Mouse (Mus musculus): ENCODE measurements around the gene Med22. TPM values are rescaled to one million over a fixed set of nuclear protein-coding genes. Genes with fewer than 3 reads are reported as not detected.
A peak's percentile ranks its signal among the peaks of the same experiment; 100 is the strongest.

Gene Med22
- polyA plus RNA-seq, 1 experiment from 2014 or later = 38.6 TPM

DNA sequence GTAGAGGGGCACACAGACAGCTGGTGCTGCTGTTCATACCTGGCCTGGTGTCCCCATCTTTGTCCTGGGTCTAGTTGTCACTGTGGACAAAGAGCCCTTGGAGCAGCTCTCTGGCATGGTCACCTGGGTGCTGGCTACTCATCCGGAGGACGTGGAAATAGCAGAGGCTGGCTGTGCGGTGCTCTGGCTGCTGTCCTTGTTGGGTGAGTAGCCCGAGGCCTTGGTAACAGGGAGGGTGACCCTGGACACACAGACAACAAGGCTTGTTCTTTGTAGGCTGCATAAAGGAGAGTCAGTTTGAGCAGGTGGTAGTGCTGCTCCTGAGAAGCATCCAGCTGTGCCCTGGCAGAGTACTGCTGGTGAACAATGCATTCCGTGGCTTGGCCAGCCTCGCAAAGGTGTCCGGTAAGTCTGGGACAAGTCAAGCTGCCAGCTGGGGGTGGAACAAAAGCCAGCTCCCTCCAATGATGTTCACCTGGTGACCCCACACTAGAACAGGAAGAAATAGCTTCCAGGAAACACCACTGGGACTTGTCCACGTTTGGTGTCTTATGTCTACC is 40.9 kb upstream of the Med22 start:
- ATAC-seq (replicated peaks; ENCODE audit: low FRiP score, low read depth) (no peak), DNase-seq (ENCODE audit: low spot score) (no peak)
- no peaks in the 10 kb centered on the region for H3K27me3 ChIP-seq (ENCODE audit: insufficient read depth, low read length)
- no peak overlapping the region for H3K9ac ChIP-seq (ENCODE audit: low read depth, low read length)
- no peaks in the 10 kb centered on the region for H3K9me3 ChIP-seq (replicated peaks; ENCODE audit: low read length)
- no peak overlapping the region for H3K27ac ChIP-seq
- no peak overlapping the region for H3K4me3 ChIP-seq (replicated peaks; ENCODE audit: low read depth, low read length)
- TF ChIP-seq CTCF (IDR thresholded peaks at IDR 0.05; ENCODE audit: low read depth) = no peak
- 83% methylated on average over 8 of the region's 8 CpGs for WGBS
- no peaks in the 10 kb centered on the region for H3K4me1 ChIP-seq (replicated peaks; ENCODE audit: insufficient read depth, low read length)
- peaks cover 43% of the 10 kb centered on the region for H3K36me3 ChIP-seq (ENCODE audit: insufficient read depth, low read length)
- H3K4me2 ChIP-seq (ENCODE audit: low read length) = no peak overlapping the region

- no peaks in the 10 kb centered on the region for H3K4me1 ChIP-seq (replicated peaks; ENCODE audit: insufficient read depth, low read length)
- H3K9ac ChIP-seq (ENCODE audit: low read depth, low read length) = no peak overlapping the region
- no peak overlapping the region for H3K4me2 ChIP-seq (ENCODE audit: low read length)
- H3K4me3 ChIP-seq (replicated peaks; ENCODE audit: low read depth, low read length) = no peak overlapping the region
- peaks cover 34% of the 10 kb centered on the region for H3K36me3 ChIP-seq (ENCODE audit: insufficient read depth, low read length)
- ATAC-seq (replicated peaks; ENCODE audit: low FRiP score, low read depth) = no peak
- 80% methylated on average over 2 of the region's 2 CpGs for WGBS
- H3K27me3 ChIP-seq (ENCODE audit: insufficient read depth, low read length) = no peaks in the 10 kb centered on the region
- H3K9me3 ChIP-seq (replicated peaks; ENCODE audit: low read length) = no peaks in the 10 kb centered on the region
- no peak overlapping the region for H3K27ac ChIP-seq
- no peak for TF ChIP-seq CTCF (IDR thresholded peaks at IDR 0.05; ENCODE audit: low read depth)
- DNase-seq (ENCODE audit: low spot score) = no peak
These were observed 39.9 kb upstream of the Med22 start for GRCm38 (mm10) chr2:26950411-26950810.

DNA sequence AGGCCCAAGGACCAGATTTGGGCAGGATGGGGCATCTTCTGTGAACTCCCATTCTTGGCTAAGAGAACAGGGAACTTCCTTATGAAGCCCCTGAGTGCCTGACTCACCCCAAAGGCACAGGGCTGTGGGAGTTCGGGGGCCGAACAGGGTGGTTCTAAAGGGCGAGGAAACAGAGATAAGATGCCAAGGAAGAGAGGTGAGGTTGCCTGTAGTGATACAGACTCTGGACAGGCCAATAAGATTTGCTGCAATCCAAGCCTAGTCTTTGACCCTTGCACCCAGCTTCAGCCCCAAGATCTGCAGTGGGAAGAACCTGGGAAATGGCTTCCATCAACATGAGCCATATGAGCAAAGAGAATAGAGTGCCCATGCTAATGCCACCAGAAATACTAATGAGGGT is 32.8 kb upstream of the Med22 start:
- Histone ChIP-seq H3K27ac (no peak overlapping the region), H3K36me3 (ENCODE audit: insufficient read depth, low read length) (no peaks in the 10 kb centered on the region), H3K9me3 (replicated peaks; ENCODE audit: low read length) (no peaks in the 10 kb centered on the region), H3K4me1 (replicated peaks; ENCODE audit: insufficient read depth, low read length) (no peaks in the 10 kb centered on the region), H3K4me2 (ENCODE audit: low read length) (no peak overlapping the region), H3K27me3 (ENCODE audit: insufficient read depth, low read length) (no peaks in the 10 kb centered on the region), H3K4me3 (replicated peaks; ENCODE audit: low read depth, low read length) (no peak overlapping the region), H3K9ac (ENCODE audit: low read depth, low read length) (no peak overlapping the region)
- 75% methylated on average over 3 of the region's 3 CpGs for WGBS
- no peak for ATAC-seq (replicated peaks; ENCODE audit: low FRiP score, low read depth)
- no peak for DNase-seq (ENCODE audit: low spot score)
- TF ChIP-seq CTCF (IDR thresholded peaks at IDR 0.05; ENCODE audit: low read depth) = no peak

DNA sequence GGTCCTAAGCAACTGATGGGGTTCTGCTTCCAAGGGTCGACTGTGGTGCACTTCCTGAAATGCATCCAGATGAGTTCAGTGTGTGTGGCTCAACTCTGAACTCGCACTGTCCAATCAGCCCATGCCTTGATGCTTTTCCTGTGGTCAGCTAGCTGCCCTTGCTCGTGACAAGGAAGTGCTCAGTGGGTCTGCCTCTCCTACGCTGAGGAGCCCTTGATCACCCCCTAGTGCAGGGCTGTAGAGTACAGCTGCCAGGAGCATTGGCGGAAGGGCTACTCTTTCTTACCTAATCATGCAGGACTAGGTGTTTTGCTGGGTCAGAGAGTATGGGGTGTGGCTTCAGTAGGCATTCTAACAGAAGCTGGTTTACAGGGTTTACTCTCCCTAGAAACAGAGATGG is 31.1 kb upstream of the Med22 start:
- 36% methylated on average over 5 of the region's 5 CpGs for WGBS
- peak; percentile 77 for ATAC-seq (replicated peaks; ENCODE audit: low FRiP score, low read depth)

DNA sequence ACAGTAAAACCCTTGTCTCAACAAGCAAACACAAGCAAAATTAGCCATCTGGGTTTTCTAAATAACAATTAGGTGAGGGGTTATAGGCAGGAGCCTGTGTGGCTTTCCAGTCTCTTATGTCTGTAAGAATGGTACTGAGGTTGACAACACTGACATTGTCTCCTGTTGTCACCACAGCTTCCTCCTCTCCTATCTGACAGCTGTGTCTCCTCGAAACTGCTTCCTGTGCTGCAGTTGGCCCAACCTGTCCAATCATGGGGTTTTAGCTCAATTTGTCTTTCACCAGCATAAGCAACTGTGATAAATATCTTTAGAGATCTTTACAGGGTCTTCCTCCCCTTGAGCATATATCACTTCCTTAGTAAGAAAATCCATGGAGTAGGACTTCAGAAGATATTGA is 25.9 kb upstream of the Med22 start:
- Histone ChIP-seq H3K4me3 (replicated peaks; ENCODE audit: low read depth, low read length) (no peak overlapping the region), H3K4me1 (replicated peaks; ENCODE audit: insufficient read depth, low read length) (peaks cover 10% of the 10 kb centered on the region; the same call in 1 of the 2 replicates), H3K9me3 (replicated peaks; ENCODE audit: low read length) (no peaks in the 10 kb centered on the region), H3K9ac (ENCODE audit: low read depth, low read length) (no peak overlapping the region), H3K27ac (no peak overlapping the region), H3K4me2 (ENCODE audit: low read length) (no peak overlapping the region), H3K36me3 (ENCODE audit: insufficient read depth, low read length) (no peaks in the 10 kb centered on the region), H3K27me3 (ENCODE audit: insufficient read depth, low read length) (no peaks in the 10 kb centered on the region)
- ATAC-seq (replicated peaks; ENCODE audit: low FRiP score, low read depth) = no peak
- WGBS = 74% methylated on average over 1 of the region's 1 CpGs
- no peak for DNase-seq (ENCODE audit: low spot score)
- TF ChIP-seq CTCF (IDR thresholded peaks at IDR 0.05; ENCODE audit: low read depth) = no peak

More for the DNA sequence above, 31.1 kb upstream of the Med22 start:
- no peak for DNase-seq (ENCODE audit: low spot score)
- Histone ChIP-seq H3K9me3 (replicated peaks; ENCODE audit: low read length) (no peaks in the 10 kb centered on the region), H3K27me3 (ENCODE audit: insufficient read depth, low read length) (no peaks in the 10 kb centered on the region), H3K4me2 (ENCODE audit: low read length) (no peak overlapping the region), H3K4me1 (replicated peaks; ENCODE audit: insufficient read depth, low read length) (no peaks in the 10 kb centered on the region), H3K4me3 (replicated peaks; ENCODE audit: low read depth, low read length) (no peak overlapping the region), H3K9ac (ENCODE audit: low read depth, low read length) (no peak overlapping the region), H3K27ac (no peak overlapping the region), H3K36me3 (ENCODE audit: insufficient read depth, low read length) (no peaks in the 10 kb centered on the region)
- peak; percentile 43; the same call in 1 of the 2 replicates for TF ChIP-seq CTCF (IDR thresholded peaks at IDR 0.05; ENCODE audit: low read depth)

GRCm38 (mm10) chr2:26935286-26935685 is 24.8 kb upstream of the Med22 start:
- 95% methylated on average over 2 of the region's 2 CpGs for WGBS
- ATAC-seq (replicated peaks; ENCODE audit: low FRiP score, low read depth) = no peak
- Histone ChIP-seq H3K9me3 (replicated peaks; ENCODE audit: low read length) (no peaks in the 10 kb centered on the region), H3K27me3 (ENCODE audit: insufficient read depth, low read length) (no peaks in the 10 kb centered on the region), H3K4me2 (ENCODE audit: low read length) (no peak overlapping the region), H3K4me1 (replicated peaks; ENCODE audit: insufficient read depth, low read length) (peaks cover 10% of the 10 kb centered on the region; the same call in 1 of the 2 replicates), H3K27ac (no peak overlapping the region), H3K9ac (ENCODE audit: low read depth, low read length) (no peak overlapping the region), H3K4me3 (replicated peaks; ENCODE audit: low read depth, low read length) (no peak overlapping the region), H3K36me3 (ENCODE audit: insufficient read depth, low read length) (no peaks in the 10 kb centered on the region)
- DNase-seq (ENCODE audit: low spot score) = no peak
- TF ChIP-seq CTCF (IDR thresholded peaks at IDR 0.05; ENCODE audit: low read depth) = no peak
